Mouse (Mus musculus): ENCODE data around the gene Cacfd1. TPM values are rescaled to one million over a fixed set of nuclear protein-coding genes. Genes with fewer than 3 reads are reported as not detected.

Gene Cacfd1
- polyA plus RNA-seq, 1 experiment from 2014 or later: 35.9 TPM

Other genes starting within 250 kb of the Cacfd1 start
- not detected in 2 replicates for gene Abo, start 144.9 kb upstream of the Cacfd1 start, polyA plus RNA-seq (2015; fragmentation: Nextera tagmentation; extraction: Ambion mirVana)
- gene Surf6, start 107.0 kb upstream of the Cacfd1 start, polyA plus RNA-seq (2015; fragmentation: Nextera tagmentation; extraction: Ambion mirVana): 12.8 and 13.2 TPM in 2 replicates
- gene Med22, start 99.2 kb upstream of the Cacfd1 start, polyA plus RNA-seq (2015; fragmentation: Nextera tagmentation; extraction: Ambion mirVana): 37.8 and 41.2 TPM in 2 replicates
- gene Rpl7a, start 99.2 kb upstream of the Cacfd1 start, polyA plus RNA-seq (2015; fragmentation: Nextera tagmentation; extraction: Ambion mirVana): 364 and 394 TPM in 2 replicates
- gene Surf2, start 93.6 kb upstream of the Cacfd1 start, polyA plus RNA-seq (2015; fragmentation: Nextera tagmentation; extraction: Ambion mirVana): 31.5 and 35.6 TPM in 2 replicates
- 43.4 and 44.3 TPM in 2 replicates for gene Surf1, start 93.4 kb upstream of the Cacfd1 start, polyA plus RNA-seq (2015; fragmentation: Nextera tagmentation; extraction: Ambion mirVana)
- 187 and 191 TPM in 2 replicates for gene Surf4, start 76.0 kb upstream of the Cacfd1 start, polyA plus RNA-seq (2015; fragmentation: Nextera tagmentation; extraction: Ambion mirVana)
- gene Stkld1, start 75.9 kb upstream of the Cacfd1 start, polyA plus RNA-seq (2015; fragmentation: Nextera tagmentation; extraction: Ambion mirVana): 0.07 and 0.13 TPM in 2 replicates
- gene Rexo4, start 45.5 kb upstream of the Cacfd1 start, polyA plus RNA-seq (2015; fragmentation: Nextera tagmentation; extraction: Ambion mirVana): 26.3 and 27.6 TPM in 2 replicates
- 0.04 TPM in 2 replicates for gene Adamts13, start 36.5 kb upstream of the Cacfd1 start, polyA plus RNA-seq (2015; fragmentation: Nextera tagmentation; extraction: Ambion mirVana)
- gene Slc2a6, start 18.1 kb downstream of the Cacfd1 start, polyA plus RNA-seq (2015; fragmentation: Nextera tagmentation; extraction: Ambion mirVana): 0.18 TPM in 1 of 2 replicates, not detected in the other
- gene Mymk, start 62.3 kb downstream of the Cacfd1 start, polyA plus RNA-seq (2015; fragmentation: Nextera tagmentation; extraction: Ambion mirVana): 0.41 and 1.2 TPM in 2 replicates
- gene Adamtsl2, start 69.5 kb downstream of the Cacfd1 start, polyA plus RNA-seq (2015; fragmentation: Nextera tagmentation; extraction: Ambion mirVana): 11.2 and 11.6 TPM in 2 replicates
- 0.24 and 0.53 TPM in 2 replicates for gene Fam163b, start 132.6 kb downstream of the Cacfd1 start, polyA plus RNA-seq (2015; fragmentation: Nextera tagmentation; extraction: Ambion mirVana)
- gene Dbh, start 155.3 kb downstream of the Cacfd1 start, polyA plus RNA-seq (2015; fragmentation: Nextera tagmentation; extraction: Ambion mirVana): 0.55 and 0.88 TPM in 2 replicates
- gene Sardh, start 238.4 kb downstream of the Cacfd1 start, polyA plus RNA-seq (2015; fragmentation: Nextera tagmentation; extraction: Ambion mirVana): 17.3 and 18.2 TPM in 2 replicates

Measured in heart, embryonic 13.5 days (tissue).